Comparison of ENCODE assay signal across 8 mouse cellular contexts in the genomic region with DNA sequence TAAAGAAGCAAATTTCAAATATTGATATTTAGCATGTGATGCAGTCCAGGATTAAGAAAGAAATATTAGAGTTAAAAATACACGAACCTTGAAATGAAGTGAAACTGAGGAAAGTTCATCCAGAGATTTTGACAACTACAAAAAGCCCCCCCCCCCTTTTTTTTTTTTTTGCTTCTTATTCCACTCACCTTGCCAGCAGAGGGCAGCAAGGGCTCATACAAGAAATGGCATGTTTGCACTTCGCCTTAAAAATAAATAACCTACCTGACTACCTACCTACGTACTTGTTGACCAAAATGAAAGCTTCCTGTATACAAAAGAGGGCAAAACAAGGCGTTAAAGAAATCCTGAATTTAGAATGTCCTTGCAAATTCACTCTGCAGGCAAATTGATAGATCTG.
DNase-seq lines count a peak whose midpoint lies in the region; ATAC-seq and TF ChIP-seq lines count a peak whose summit lies in the region.

No protein-coding gene starts in this region.

- WGBS in forebrain, postnatal 0 days = 52% methylated on average over 4 of the region's 4 CpGs
- 50% methylated on average over 4 of the region's 4 CpGs for WGBS in forebrain, embryonic 11.5 days
- 31% methylated on average over 4 of the region's 4 CpGs for WGBS in liver, embryonic 11.5 days
- WGBS in lung, adult 2 months = 41% methylated on average over 4 of the region's 4 CpGs

- no peaks in the 10 kb centered on the region for H3K4me1 ChIP-seq in forebrain, postnatal 0 days (ENCODE audit: insufficient read depth)
- no peaks in the 10 kb centered on the region for H3K4me1 ChIP-seq in forebrain, embryonic 11.5 days (replicated peaks; ENCODE audit: control insufficient read depth, insufficient read depth, low read length)
- H3K4me1 ChIP-seq in liver, embryonic 11.5 days (replicated peaks; ENCODE audit: control insufficient read depth, insufficient read depth, low read length) = no peaks in the 10 kb centered on the region
- no peaks in the 10 kb centered on the region for H3K4me1 ChIP-seq in lung, adult 2 months (ENCODE audit: control insufficient read depth, insufficient read depth, low read length)

- no peak for ATAC-seq in forebrain, postnatal 0 days
- ATAC-seq in forebrain, embryonic 11.5 days (replicated peaks; ENCODE audit: low FRiP score) = no peak
- ATAC-seq in liver, embryonic 11.5 days (replicated peaks; ENCODE audit: low FRiP score) = no peak
- no peak for ATAC-seq in erythroblast, adult 5-6 weeks (replicated peaks; ENCODE audit: low FRiP score, poor library complexity, severe bottlenecking)
- ATAC-seq in frontal cortex, adult (ENCODE audit: low TSS enrichment) = no peak

- no peak overlapping the region for H3K9ac ChIP-seq in forebrain, postnatal 0 days
- no peak overlapping the region for H3K9ac ChIP-seq in forebrain, embryonic 11.5 days (ENCODE audit: low read length)
- H3K9ac ChIP-seq in liver, embryonic 11.5 days (ENCODE audit: low read depth, low read length) = no peak overlapping the region

- TF ChIP-seq CTCF in forebrain, postnatal 0 days (IDR thresholded peaks at IDR 0.05; ENCODE audit: low read depth) = peak; percentile 54
- TF ChIP-seq CTCF in lung, adult 2 months (IDR thresholded peaks at IDR 0.05; ENCODE audit: insufficient read depth, low read length) = no peak

- no peaks in the 10 kb centered on the region for H3K36me3 ChIP-seq in forebrain, postnatal 0 days (ENCODE audit: insufficient read depth)
- no peaks in the 10 kb centered on the region for H3K36me3 ChIP-seq in forebrain, embryonic 11.5 days (ENCODE audit: control insufficient read depth, insufficient read depth, low read length)
- H3K36me3 ChIP-seq in liver, embryonic 11.5 days (ENCODE audit: control insufficient read depth, insufficient read depth, low read length) = no peaks in the 10 kb centered on the region

- no peak for TF ChIP-seq POLR2A in lung, adult 2 months (IDR thresholded peaks at IDR 0.05; ENCODE audit: borderline replicate concordance, extremely low read depth, low read depth, low read length)

- no peaks in the 10 kb centered on the region for H3K27me3 ChIP-seq in forebrain, postnatal 0 days (ENCODE audit: insufficient read depth, low read length)
- H3K27me3 ChIP-seq in forebrain, embryonic 11.5 days (ENCODE audit: control insufficient read depth, insufficient read depth, low read length) = peaks cover 4% of the 10 kb centered on the region; the same call in 1 of the 2 replicates
- no peaks in the 10 kb centered on the region for H3K27me3 ChIP-seq in liver, embryonic 11.5 days (replicated peaks; ENCODE audit: control insufficient read depth, insufficient read depth, low read length)

- peak; percentile 47 for DNase-seq in forebrain, postnatal 0 days
- DNase-seq in forebrain, embryonic 11.5 days (ENCODE audit: low spot score) = no peak
- DNase-seq in liver (peak; percentile 10), adipocyte (ENCODE audit: low spot score) (peak; percentile 53)
- no peak for DNase-seq in liver, embryonic 11.5 days (ENCODE audit: low spot score)
- DNase-seq in lung, adult 2 months = peak; percentile 17

- no peak overlapping the region for H3K4me3 ChIP-seq in forebrain, postnatal 0 days (ENCODE audit: low read depth, low read length)
- H3K4me3 ChIP-seq in forebrain, embryonic 11.5 days (ENCODE audit: low read depth, low read length) = no peak overlapping the region
- H3K4me3 ChIP-seq in liver, embryonic 11.5 days (ENCODE audit: low read depth, low read length) = no peak overlapping the region
- no peak overlapping the region for H3K4me3 ChIP-seq in lung, adult 2 months (replicated peaks; ENCODE audit: extremely low read depth, low read depth, low read length)

- no peaks in the 10 kb centered on the region for H3K9me3 ChIP-seq in forebrain, postnatal 0 days (ENCODE audit: low read length)
- H3K9me3 ChIP-seq in forebrain, embryonic 11.5 days (ENCODE audit: control insufficient read depth, low read length) = no peaks in the 10 kb centered on the region
- no peaks in the 10 kb centered on the region for H3K9me3 ChIP-seq in liver, embryonic 11.5 days (ENCODE audit: control insufficient read depth, low read length)

- no peak overlapping the region for H3K27ac ChIP-seq in forebrain, postnatal 0 days (ENCODE audit: low read depth, low read length)
- H3K27ac ChIP-seq in forebrain, embryonic 11.5 days (ENCODE audit: low read depth, low read length) = no peak overlapping the region
- no peak overlapping the region for H3K27ac ChIP-seq in liver, embryonic 11.5 days (ENCODE audit: low read depth, low read length)

- no peak overlapping the region for H3K4me2 ChIP-seq in forebrain, postnatal 0 days (ENCODE audit: low read depth)
- no peak overlapping the region for H3K4me2 ChIP-seq in forebrain, embryonic 11.5 days (ENCODE audit: low read depth, low read length, severe bottlenecking)
- H3K4me2 ChIP-seq in liver, embryonic 11.5 days = no peak overlapping the region

Comparison
In these comparisons a context has a peak if more than half of its experiments do, and no peak if none do; other contexts are left out.
1. DNase-seq: peak in forebrain, postnatal 0 days (single experiment), liver (single experiment), adipocyte (single experiment) and lung, adult 2 months (single experiment); none in forebrain, embryonic 11.5 days (single experiment) and liver, embryonic 11.5 days (single experiment).